Mouse (Mus musculus) liver, embryonic 12.5 days (tissue): Measurements from ENCODE around the gene Ctsz. TPM values are rescaled to one million over a fixed set of nuclear protein-coding genes. Genes with fewer than 3 reads are reported as not detected.

Experiments
- polyA plus RNA-seq: library from polyadenylated mRNA; unstranded; fragments of >200 nt; fragmentation: Nextera tagmentation; extraction: Ambion mirVana; gene quantifications from 2 replicates; pipeline ENCODE4 v1.2.1, GENCODE M21; 2016

The Ctsz gene
- polyA plus RNA-seq, 1 experiment from 2014 or later, result 111 TPM

Other genes starting within 250 kb of the Ctsz start
- 565 and 587 TPM in 2 replicates for gene Gnas, start 154.7 kb downstream of the Ctsz start, polyA plus RNA-seq
- gene Gm20721, start 92.3 kb downstream of the Ctsz start, polyA plus RNA-seq, result 23.2 and 33.5 TPM in 2 replicates
- 99.2 and 100 TPM in 2 replicates for gene Nelfcd, start 23.2 kb downstream of the Ctsz start, polyA plus RNA-seq
- 48.2 and 55.7 TPM in 2 replicates for gene Tubb1, start 11.7 kb upstream of the Ctsz start, polyA plus RNA-seq
- 514 and 545 TPM in 2 replicates for gene Atp5e, start 25.1 kb upstream of the Ctsz start, polyA plus RNA-seq
- 113 and 115 TPM in 2 replicates for gene Prelid3b, start 34.0 kb upstream of the Ctsz start, polyA plus RNA-seq
- 0.01 and 0.06 TPM in 2 replicates for gene Zfp831, start 204.5 kb upstream of the Ctsz start, polyA plus RNA-seq